Mouse (Mus musculus) neural tube, embryonic 15.5 days (tissue): ENCODE measurements around the gene Polr3c. TPM values are rescaled to one million over a fixed set of nuclear protein-coding genes. Genes with fewer than 3 reads are reported as not detected.
"Not testable (repeated sequence)": the region's sequence is repeated elsewhere in the genome, so short reads cannot be mapped to it uniquely, and the experiment has no call there.

Experiments
- ATAC-seq: fragments of 200-750 bp; cut with Nextera tagmentation; 2 replicates; pipeline ENCODE4 v1.8.0; 2017; ENCODE audit warnings: mild to moderate bottlenecking, moderate TSS enrichment, moderate library complexity; ENCODE audit not compliant: low FRiP score
- H3K27ac ChIP-seq: fragments of 300-500 bp; sonication (generic); replicated peaks from 2 replicates; pipeline ENCODE4 v1.5.1; 2015; ENCODE audit warnings: mild to moderate bottlenecking, inconsistent platforms
- H3K27me3 ChIP-seq: fragments of 300-500 bp; sonication (generic); replicated peaks from 2 replicates; pipeline ENCODE4 v1.6.1; 2015; ENCODE audit warnings: inconsistent platforms
- H3K36me3 ChIP-seq: fragments of 300-500 bp; sonication (generic); 2 replicates; pipeline ENCODE4 v1.6.1; 2015; ENCODE audit warnings: inconsistent platforms
- H3K4me1 ChIP-seq: fragments of 300-500 bp; sonication (generic); 2 replicates; pipeline ENCODE4 v1.6.1; 2015; ENCODE audit warnings: inconsistent platforms
- H3K4me2 ChIP-seq: fragments of 300-500 bp; sonication (generic); 2 replicates; pipeline ENCODE4 v1.6.1; 2015; ENCODE audit warnings: inconsistent platforms, mild to moderate bottlenecking, moderate library complexity
- H3K4me3 ChIP-seq: fragments of 300-500 bp; sonication (generic); replicated peaks from 2 replicates; pipeline ENCODE4 v1.5.1; 2015; ENCODE audit warnings: mild to moderate bottlenecking, inconsistent platforms
- H3K9ac ChIP-seq: fragments of 300-500 bp; sonication (generic); replicated peaks from 2 replicates; pipeline ENCODE4 v1.6.1; 2015; ENCODE audit warnings: mild to moderate bottlenecking, inconsistent platforms
- H3K9me3 ChIP-seq: fragments of 300-500 bp; sonication (generic); replicated peaks from 2 replicates; pipeline ENCODE4 v1.6.1; 2016; ENCODE audit warnings: inconsistent platforms
- WGBS: fragments of 180-500 bp; shearing (Covaris S2); methylation state at CpG from one replicate; pipeline ENCODE4 v1.1.7; 2015; ENCODE audit warnings: mixed read lengths; 5-methylcytosine and 5-hydroxymethylcytosine counted together
- polyA plus RNA-seq: library from polyadenylated mRNA; unstranded; fragments of >200 nt; fragmentation: Nextera tagmentation; extraction: Ambion mirVana; gene quantifications from 2 replicates; pipeline ENCODE4 v1.2.1, GENCODE M21; 2015

Gene Polr3c
- polyA plus RNA-seq, 1 experiment from 2014 or later: 31.5 TPM

- H3K4me1 ChIP-seq: peaks cover 1% of the 10 kb centered on the region
- no peak overlapping the region for H3K4me2 ChIP-seq
- H3K36me3 ChIP-seq: no peaks in the 10 kb centered on the region
- no peak overlapping the region for H3K9ac ChIP-seq
- ATAC-seq: no peak
- no peaks in the 10 kb centered on the region for H3K9me3 ChIP-seq
- 58% methylated on average over 3 of the region's 3 CpGs for WGBS
- H3K4me3 ChIP-seq: no peak overlapping the region
- no peaks in the 10 kb centered on the region for H3K27me3 ChIP-seq
- H3K27ac ChIP-seq: no peak overlapping the region
These were observed 37.1 kb downstream of the Polr3c start for GRCm38 (mm10) chr3:96690298-96690697.

- no peak overlapping the region for H3K4me2 ChIP-seq
- no peak overlapping the region for H3K27ac ChIP-seq
- no peak for ATAC-seq
- H3K4me3 ChIP-seq: no peak overlapping the region
- H3K9me3 ChIP-seq: no peaks in the 10 kb centered on the region
- peaks cover 9% of the 10 kb centered on the region for H3K4me1 ChIP-seq
- H3K36me3 ChIP-seq: no peaks in the 10 kb centered on the region
- H3K9ac ChIP-seq: no peak overlapping the region
- 92% methylated on average over 11 of the region's 11 CpGs for WGBS
- H3K27me3 ChIP-seq: peaks cover 8% of the 10 kb centered on the region
These were observed 38.6 kb downstream of the Polr3c start for GRCm38 (mm10) chr3:96688854-96689253.

GRCm38 (mm10) chr3:96686057-96686456, 41.4 kb downstream of the Polr3c start:
- WGBS: 94% methylated on average over 5 of the region's 5 CpGs
- H3K4me2 ChIP-seq, H3K4me3 ChIP-seq, H3K9me3 ChIP-seq, ATAC-seq, H3K36me3 ChIP-seq, H3K27ac ChIP-seq, H3K9ac ChIP-seq, H3K4me1 ChIP-seq: not testable (repeated sequence)
- peaks cover 14% of the 10 kb centered on the region for H3K27me3 ChIP-seq

- Histone ChIP-seq H3K36me3 (no peaks in the 10 kb centered on the region), H3K4me3 (peak overlapping the region; percentile 20), H3K9ac (peak overlapping the region; percentile 23; the same call in 1 of the 2 replicates), H3K27me3 (peaks cover 21% of the 10 kb centered on the region), H3K4me1 (peaks cover 9% of the 10 kb centered on the region), H3K4me2 (peak overlapping the region; percentile 53), H3K9me3 (no peaks in the 10 kb centered on the region), H3K27ac (no peak overlapping the region)
- WGBS: 25% methylated on average over 28 of the region's 28 CpGs
- ATAC-seq: no peak
These were observed 42.6 kb downstream of the Polr3c start for GRCm38 (mm10) chr3:96684822-96685156.

GRCm38 (mm10) chr3:96684151-96684821, 43.1 kb downstream of the Polr3c start:
- no peak for ATAC-seq
- peak overlapping the region; percentile 53 for H3K4me2 ChIP-seq
- H3K27ac ChIP-seq: no peak overlapping the region
- WGBS: 60% methylated on average over 17 of the region's 17 CpGs
- peaks cover 9% of the 10 kb centered on the region for H3K4me1 ChIP-seq
- no peak overlapping the region for H3K9ac ChIP-seq
- no peaks in the 10 kb centered on the region for H3K9me3 ChIP-seq
- H3K36me3 ChIP-seq: no peaks in the 10 kb centered on the region
- peak overlapping the region; percentile 20; the same call in 1 of the 2 replicates for H3K4me3 ChIP-seq
- peaks cover 21% of the 10 kb centered on the region for H3K27me3 ChIP-seq

- Histone ChIP-seq H3K9ac (no peak overlapping the region), H3K4me2 (no peak overlapping the region), H3K27me3 (peaks cover 21% of the 10 kb centered on the region), H3K4me3 (no peak overlapping the region), H3K36me3 (no peaks in the 10 kb centered on the region), H3K4me1 (peaks cover 9% of the 10 kb centered on the region), H3K27ac (no peak overlapping the region), H3K9me3 (no peaks in the 10 kb centered on the region)
- no peak for ATAC-seq
- WGBS: 85% methylated on average over 3 of the region's 3 CpGs
These were observed 43.9 kb downstream of the Polr3c start for GRCm38 (mm10) chr3:96683496-96683895.

GRCm38 (mm10) chr3:96680269-96680956, 47.0 kb downstream of the Polr3c start:
- WGBS: 20% methylated on average over 12 of the region's 12 CpGs
- Histone ChIP-seq H3K9me3 (no peaks in the 10 kb centered on the region), H3K27me3 (peaks cover 21% of the 10 kb centered on the region), H3K4me1 (peaks cover 9% of the 10 kb centered on the region), H3K4me3 (no peak overlapping the region), H3K4me2 (no peak overlapping the region), H3K27ac (no peak overlapping the region), H3K9ac (no peak overlapping the region), H3K36me3 (no peaks in the 10 kb centered on the region)
- ATAC-seq: peak; percentile 27; the same call in 1 of the 2 replicates

GRCm38 (mm10) chr3:96679159-96679674, 48.2 kb downstream of the Polr3c start:
- no peak for ATAC-seq
- Histone ChIP-seq H3K9me3 (no peaks in the 10 kb centered on the region), H3K4me3 (no peak overlapping the region), H3K27me3 (peaks cover 15% of the 10 kb centered on the region), H3K9ac (no peak overlapping the region), H3K4me2 (no peak overlapping the region), H3K4me1 (no peaks in the 10 kb centered on the region), H3K27ac (no peak overlapping the region), H3K36me3 (no peaks in the 10 kb centered on the region)
- whole genome bisulfite sequencing: 29% methylated on average over 5 of the region's 5 CpGs

- Histone ChIP-seq H3K4me3 (no peak overlapping the region), H3K27ac (no peak overlapping the region), H3K36me3 (no peaks in the 10 kb centered on the region), H3K9ac (no peak overlapping the region), H3K4me1 (no peaks in the 10 kb centered on the region), H3K4me2 (no peak overlapping the region), H3K9me3 (no peaks in the 10 kb centered on the region), H3K27me3 (0 out of 2 replicates have a peak, but pooled peaks cover 10% of the 10 kb centered on the region)
- WGBS: 62% methylated on average over 7 of the region's 7 CpGs
- no peak for ATAC-seq
These were observed 49.0 kb downstream of the Polr3c start for GRCm38 (mm10) chr3:96678456-96678855.

GRCm38 (mm10) chr3:96675690-96676089, 51.7 kb downstream of the Polr3c start:
- 23% methylated on average over 3 of the region's 3 CpGs for WGBS
- Histone ChIP-seq H3K4me3 (no peak overlapping the region), H3K27ac (no peak overlapping the region), H3K9me3 (no peaks in the 10 kb centered on the region), H3K4me2 (no peak overlapping the region), H3K9ac (no peak overlapping the region), H3K36me3 (no peaks in the 10 kb centered on the region), H3K4me1 (peaks cover under 1% of the 10 kb centered on the region; the same call in 1 of the 2 replicates), H3K27me3 (peaks cover 12% of the 10 kb centered on the region; the same call in 1 of the 2 replicates)
- ATAC-seq: no peak

GRCm38 (mm10) chr3:96675171-96675570, 52.3 kb downstream of the Polr3c start:
- WGBS: 76% methylated on average over 3 of the region's 3 CpGs
- H3K36me3 ChIP-seq: no peaks in the 10 kb centered on the region
- peaks cover 9% of the 10 kb centered on the region; the same call in 1 of the 2 replicates for H3K27me3 ChIP-seq
- H3K27ac ChIP-seq: no peak overlapping the region
- H3K4me3 ChIP-seq: no peak overlapping the region
- H3K9me3 ChIP-seq: no peaks in the 10 kb centered on the region
- no peak overlapping the region for H3K9ac ChIP-seq
- ATAC-seq: no peak
- H3K4me2 ChIP-seq: no peak overlapping the region
- peaks cover 6% of the 10 kb centered on the region for H3K4me1 ChIP-seq

- H3K36me3 ChIP-seq: no peaks in the 10 kb centered on the region
- no peak overlapping the region for H3K4me3 ChIP-seq
- no peak overlapping the region for H3K4me2 ChIP-seq
- no peak for ATAC-seq
- H3K27ac ChIP-seq: no peak overlapping the region
- H3K27me3 ChIP-seq: peaks cover 9% of the 10 kb centered on the region; the same call in 1 of the 2 replicates
- no peaks in the 10 kb centered on the region for H3K9me3 ChIP-seq
- no peak overlapping the region for H3K9ac ChIP-seq
- WGBS: 63% methylated on average over 8 of the region's 8 CpGs
- peaks cover 6% of the 10 kb centered on the region for H3K4me1 ChIP-seq
These were observed 53.0 kb downstream of the Polr3c start for GRCm38 (mm10) chr3:96674442-96674841.
